Mouse (Mus musculus): ENCODE data around the gene Pcdh8.

GRCm38 (mm10) chr14:79771094-79771535, at the start of gene Pcdh8:
- TF ChIP-seq POLR2A (IDR thresholded peaks at IDR 0.05; ENCODE audit: borderline replicate concordance, extremely low read depth, low read depth, low read length): no peak
- no peak for TF ChIP-seq CTCF (IDR thresholded peaks at IDR 0.05; ENCODE audit: insufficient read depth, low read length)
